Mouse (Mus musculus): ENCODE measurements at regions not wholly inside any gene's neighbourhood (a gene's known extent, or its start where the extent isn't known, plus 50 kb on each side); places are given as distances from the start of the nearest gene placed in this dataset.

- no peaks in the 10 kb centered on the region for H3K36me3 ChIP-seq (ENCODE audit: insufficient read depth)
- 70% methylated on average over 1 of the region's 1 CpGs for WGBS
- H3K4me1 ChIP-seq (ENCODE audit: insufficient read depth): no peaks in the 10 kb centered on the region; the same call in 1 of the 2 replicates
- H3K27ac ChIP-seq (ENCODE audit: low read depth): no peak overlapping the region
- ATAC-seq (ENCODE audit: insufficient read depth): no peak
- no peaks in the 10 kb centered on the region for H3K27me3 ChIP-seq (ENCODE audit: insufficient read depth, low read length)
- no peak overlapping the region for H3K4me2 ChIP-seq
- no peak for TF ChIP-seq CTCF (IDR thresholded peaks at IDR 0.05; ENCODE audit: low read depth)
- H3K9ac ChIP-seq: no peak overlapping the region
- no peaks in the 10 kb centered on the region for H3K9me3 ChIP-seq (ENCODE audit: low read depth, low read length)
- no peak overlapping the region for H3K4me3 ChIP-seq (ENCODE audit: low read depth, low read length)
- DNase-seq: no peak
Measured at GRCm38 (mm10) chr9:60931290-60931689, 136.9 kb downstream of the Uaca start.

GRCm38 (mm10) chr9:60936937-60937336 is 142.6 kb downstream of the Uaca start:
- H3K27ac ChIP-seq (ENCODE audit: low read depth): no peak overlapping the region
- TF ChIP-seq CTCF (IDR thresholded peaks at IDR 0.05; ENCODE audit: low read depth): no peak
- ATAC-seq (ENCODE audit: insufficient read depth): no peak
- no peaks in the 10 kb centered on the region for H3K9me3 ChIP-seq (ENCODE audit: low read depth, low read length)
- no peak overlapping the region for H3K4me3 ChIP-seq (ENCODE audit: low read depth, low read length)
- H3K4me2 ChIP-seq: no peak overlapping the region
- no peaks in the 10 kb centered on the region for H3K36me3 ChIP-seq (ENCODE audit: insufficient read depth)
- DNase-seq: no peak
- H3K4me1 ChIP-seq (ENCODE audit: insufficient read depth): no peaks in the 10 kb centered on the region
- H3K9ac ChIP-seq: no peak overlapping the region
- 90% methylated on average over 9 of the region's 9 CpGs for WGBS
- no peaks in the 10 kb centered on the region for H3K27me3 ChIP-seq (ENCODE audit: insufficient read depth, low read length)

GRCm38 (mm10) chr9:60939858-60940804 is 145.8 kb downstream of the Uaca start:
- no peaks in the 10 kb centered on the region for H3K36me3 ChIP-seq (ENCODE audit: insufficient read depth)
- 23% methylated on average over 18 of the region's 18 CpGs for WGBS
- no peak overlapping the region for H3K4me3 ChIP-seq (ENCODE audit: low read depth, low read length)
- no peak overlapping the region for H3K4me2 ChIP-seq
- peak; percentile 96 for DNase-seq
- H3K9ac ChIP-seq: no peak overlapping the region
- ATAC-seq (ENCODE audit: insufficient read depth): peak; percentile 98
- H3K27me3 ChIP-seq (ENCODE audit: insufficient read depth, low read length): no peaks in the 10 kb centered on the region
- no peaks in the 10 kb centered on the region for H3K9me3 ChIP-seq (ENCODE audit: low read depth, low read length)
- no peaks in the 10 kb centered on the region for H3K4me1 ChIP-seq (ENCODE audit: insufficient read depth)
- H3K27ac ChIP-seq (ENCODE audit: low read depth): no peak overlapping the region
- peak; percentile 95 for TF ChIP-seq CTCF (IDR thresholded peaks at IDR 0.05; ENCODE audit: low read depth)

GRCm38 (mm10) chr9:60947363-60947762 is 153.0 kb downstream of the Uaca start:
- no peak for TF ChIP-seq CTCF (IDR thresholded peaks at IDR 0.05; ENCODE audit: low read depth)
- no peak for DNase-seq
- H3K36me3 ChIP-seq (ENCODE audit: insufficient read depth): no peaks in the 10 kb centered on the region
- 49% methylated on average over 15 of the region's 15 CpGs for WGBS
- H3K27ac ChIP-seq (ENCODE audit: low read depth): no peak overlapping the region
- no peak overlapping the region for H3K9ac ChIP-seq
- H3K9me3 ChIP-seq (ENCODE audit: low read depth, low read length): no peaks in the 10 kb centered on the region
- no peaks in the 10 kb centered on the region for H3K27me3 ChIP-seq (ENCODE audit: insufficient read depth, low read length)
- no peak overlapping the region for H3K4me2 ChIP-seq
- H3K4me1 ChIP-seq (ENCODE audit: insufficient read depth): peaks cover 14% of the 10 kb centered on the region
- no peak for ATAC-seq (ENCODE audit: insufficient read depth)
- no peak overlapping the region for H3K4me3 ChIP-seq (ENCODE audit: low read depth, low read length)

- Histone ChIP-seq H3K4me1 (ENCODE audit: insufficient read depth) (peaks cover 14% of the 10 kb centered on the region), H3K4me3 (ENCODE audit: low read depth, low read length) (no peak overlapping the region), H3K4me2 (no peak overlapping the region), H3K27me3 (ENCODE audit: insufficient read depth, low read length) (no peaks in the 10 kb centered on the region), H3K36me3 (ENCODE audit: insufficient read depth) (no peaks in the 10 kb centered on the region), H3K9me3 (ENCODE audit: low read depth, low read length) (no peaks in the 10 kb centered on the region), H3K27ac (ENCODE audit: low read depth) (no peak overlapping the region), H3K9ac (no peak overlapping the region)
- no peak for TF ChIP-seq CTCF (IDR thresholded peaks at IDR 0.05; ENCODE audit: low read depth)
- ATAC-seq (ENCODE audit: insufficient read depth) (no peak), DNase-seq (no peak)
- WGBS: 50% methylated on average over 10 of the region's 10 CpGs
Measured at GRCm38 (mm10) chr9:60948531-60949070, 154.3 kb downstream of the Uaca start.

GRCm38 (mm10) chr9:60950161-60950560 is 155.8 kb downstream of the Uaca start:
- Histone ChIP-seq H3K27me3 (ENCODE audit: insufficient read depth, low read length) (no peaks in the 10 kb centered on the region), H3K9ac (no peak overlapping the region), H3K9me3 (ENCODE audit: low read depth, low read length) (no peaks in the 10 kb centered on the region), H3K4me3 (ENCODE audit: low read depth, low read length) (no peak overlapping the region), H3K27ac (ENCODE audit: low read depth) (no peak overlapping the region), H3K4me1 (ENCODE audit: insufficient read depth) (peaks cover 14% of the 10 kb centered on the region), H3K36me3 (ENCODE audit: insufficient read depth) (no peaks in the 10 kb centered on the region), H3K4me2 (no peak overlapping the region)
- DNase-seq (no peak), ATAC-seq (ENCODE audit: insufficient read depth) (no peak)
- WGBS: 82% methylated on average over 5 of the region's 5 CpGs
- TF ChIP-seq CTCF (IDR thresholded peaks at IDR 0.05; ENCODE audit: low read depth): no peak

GRCm38 (mm10) chr9:60951071-60951561 is 156.8 kb downstream of the Uaca start:
- Histone ChIP-seq H3K4me1 (ENCODE audit: insufficient read depth) (peaks cover 14% of the 10 kb centered on the region), H3K9me3 (ENCODE audit: low read depth, low read length) (no peaks in the 10 kb centered on the region), H3K4me2 (0 out of 2 replicates have a peak overlapping the region, but pooled peaks have one; percentile 4), H3K27ac (ENCODE audit: low read depth) (peak overlapping the region; percentile 89), H3K27me3 (ENCODE audit: insufficient read depth, low read length) (no peaks in the 10 kb centered on the region), H3K9ac (peak overlapping the region; percentile 18; the same call in 1 of the 2 replicates), H3K36me3 (ENCODE audit: insufficient read depth) (no peaks in the 10 kb centered on the region), H3K4me3 (ENCODE audit: low read depth, low read length) (no peak overlapping the region)
- WGBS: 12% methylated on average over 10 of the region's 10 CpGs
- no peak for TF ChIP-seq CTCF (IDR thresholded peaks at IDR 0.05; ENCODE audit: low read depth)
- ATAC-seq (ENCODE audit: insufficient read depth): peak; percentile 90
- DNase-seq: peak; percentile 94

Data from lung, embryonic 14.5 days (tissue).